Comparison of ENCODE assay signal across 14 mouse cellular contexts in genomic region chr3:152153152-152153551, GRCm38 (mm10).
"Had no signal": no experiment of that assay in that cellular context is flagged by ENCODE, and none has a peak within 500 bp of the region (broad histone marks: within the 10 kb centered on the region; RNA-seq: fewer than 3 reads in every experiment).

No protein-coding gene starts in this region.

- DNase-seq: kidney, adult 8-10 months; kidney, postnatal 10 days; kidney, postnatal 4 days; lung, embryonic 14.5 days; lung, postnatal 10 days; lung, postnatal 4 days; right cerebral cortex, postnatal 14 days; thymus, postnatal 36 days had no signal

- ATAC-seq: midbrain, embryonic 16.5 days had no signal

- H3K4me2 ChIP-seq: lung, embryonic 14.5 days; neural tube, embryonic 13.5 days had no signal

- H3K9ac ChIP-seq: lung, embryonic 14.5 days; neural tube, embryonic 13.5 days had no signal

- H3K36me3 ChIP-seq: limb, embryonic 10.5 days; midbrain, embryonic 10.5 days; neural tube, embryonic 13.5 days had no signal

- H3K9me3 ChIP-seq: limb, embryonic 10.5 days; midbrain, embryonic 10.5 days; neural tube, embryonic 13.5 days had no signal

- H3K4me3 ChIP-seq: layer of hippocampus, adult 2 months; left cerebral cortex, adult 2 months; limb, embryonic 10.5 days; midbrain, embryonic 10.5 days; neural tube, embryonic 13.5 days had no signal

- H3K27me3 ChIP-seq: neural tube, embryonic 13.5 days had no signal

- H3K27ac ChIP-seq: layer of hippocampus, adult 2 months; left cerebral cortex, adult 2 months; limb, embryonic 10.5 days; midbrain, embryonic 10.5 days; neural tube, embryonic 13.5 days had no signal
